Mouse (Mus musculus) lung, postnatal 0 days (tissue): Measurements from ENCODE around the gene Fbxo21. TPM values are rescaled to one million over a fixed set of nuclear protein-coding genes. Genes with fewer than 3 reads are reported as not detected.

Experiments
- ATAC-seq: fragments of 200-750 bp; cut with Nextera tagmentation; 2 replicates; pipeline ENCODE4 v1.8.0; 2017; ENCODE audit warnings: moderate library complexity
- DNase-seq: peaks from one replicate; pipeline ENCODE4 v3.0.0-alpha.2; 2016; ENCODE audit warnings: low spot score
- H3K27ac ChIP-seq: fragments of 300-500 bp; sonication (generic); 2 replicates; pipeline ENCODE4 v1.5.1; 2014; ENCODE audit warnings: antibody characterized with exemption, mild to moderate bottlenecking, low read length, mixed read lengths
- H3K27me3 ChIP-seq: fragments of 300-500 bp; sonication (generic); replicated peaks from 2 replicates; pipeline ENCODE4 v1.6.1; 2014; ENCODE audit warnings: low read length, mixed read lengths; ENCODE audit not compliant: insufficient read depth
- H3K36me3 ChIP-seq: fragments of 300-500 bp; sonication (generic); 2 replicates; pipeline ENCODE4 v1.6.1; 2014; ENCODE audit warnings: low read length, mixed read lengths; ENCODE audit not compliant: insufficient read depth
- H3K4me1 ChIP-seq: fragments of 300-500 bp; sonication (generic); 2 replicates; pipeline ENCODE4 v1.6.1; 2014; ENCODE audit warnings: antibody characterized with exemption, low read depth, low read length, mixed read lengths; ENCODE audit not compliant: insufficient read depth
- H3K4me2 ChIP-seq: fragments of 300-500 bp; sonication (generic); replicated peaks from 2 replicates; pipeline ENCODE4 v1.6.1; 2014; ENCODE audit warnings: low read depth, mild to moderate bottlenecking, low read length, moderate library complexity, mixed read lengths
- H3K4me3 ChIP-seq: fragments of 300-500 bp; sonication (generic); 2 replicates; pipeline ENCODE4 v1.5.1; 2014; ENCODE audit warnings: low read depth, low read length
- H3K9ac ChIP-seq: fragments of 300-500 bp; sonication (generic); replicated peaks from 2 replicates; pipeline ENCODE4 v1.6.1; 2014; ENCODE audit warnings: low read depth, mild to moderate bottlenecking
- H3K9me3 ChIP-seq: fragments of 300-500 bp; sonication (generic); 2 replicates; pipeline ENCODE4 v1.6.1; 2016; ENCODE audit warnings: low read length, mixed read lengths
- CTCF ChIP-seq: IDR thresholded peaks from 2 replicates; pipeline ENCODE4 v1.5.1; 2016; ENCODE audit warnings: antibody characterized with exemption, mild to moderate bottlenecking
- EP300 ChIP-seq: IDR thresholded peaks from 2 replicates; pipeline ENCODE4 v1.6.1; 2016; ENCODE audit warnings: antibody characterized with exemption, mild to moderate bottlenecking, control low read depth
- WGBS: fragments of 180-500 bp; shearing (Covaris S2); extraction: QIAGEN DNeasy Blood & Tissue Kit; methylation state at CpG from one replicate; pipeline ENCODE4 v1.1.7; 2014; 5-methylcytosine and 5-hydroxymethylcytosine counted together
- polyA plus RNA-seq: library from polyadenylated mRNA; unstranded; fragments of >200 nt; fragmentation: Nextera tagmentation; extraction: Ambion mirVana; gene quantifications from 2 replicates; pipeline ENCODE4 v1.2.1, GENCODE M21; 2015

Fbxo21 gene
- polyA plus RNA-seq, 1 experiment from 2014 or later = 18.8 TPM

- no peak for TF ChIP-seq EP300
- peak; percentile 70 for TF ChIP-seq CTCF
- DNase-seq (peak; percentile 49), ATAC-seq (no peak)
- Histone ChIP-seq H3K4me2 (no peak overlapping the region), H3K9ac (no peak overlapping the region), H3K4me3 (no peak overlapping the region), H3K36me3 (no peaks in the 10 kb centered on the region), H3K4me1 (no peaks in the 10 kb centered on the region), H3K9me3 (no peaks in the 10 kb centered on the region), H3K27ac (no peak overlapping the region), H3K27me3 (no peaks in the 10 kb centered on the region)
- WGBS = 17% methylated on average over 10 of the region's 10 CpGs
Observed at GRCm38 (mm10) chr5:117955675-117956420, 20.7 kb upstream of the Fbxo21 start.

- no peaks in the 10 kb centered on the region for H3K36me3 ChIP-seq
- ATAC-seq (no peak), DNase-seq (no peak)
- no peaks in the 10 kb centered on the region for H3K4me1 ChIP-seq
- 14% methylated on average over 9 of the region's 9 CpGs for WGBS
- H3K4me3 ChIP-seq = no peak overlapping the region
- no peak overlapping the region for H3K27ac ChIP-seq
- H3K4me2 ChIP-seq = no peak overlapping the region
- no peak overlapping the region for H3K9ac ChIP-seq
- H3K9me3 ChIP-seq = no peaks in the 10 kb centered on the region
- no peak for TF ChIP-seq CTCF
- TF ChIP-seq EP300 = no peak
- H3K27me3 ChIP-seq = no peaks in the 10 kb centered on the region
Observed at GRCm38 (mm10) chr5:117964750-117965149, 11.8 kb upstream of the Fbxo21 start.

- Histone ChIP-seq H3K4me2 (no peak overlapping the region), H3K4me1 (no peaks in the 10 kb centered on the region), H3K27me3 (no peaks in the 10 kb centered on the region), H3K36me3 (no peaks in the 10 kb centered on the region), H3K4me3 (no peak overlapping the region), H3K27ac (no peak overlapping the region), H3K9ac (no peak overlapping the region), H3K9me3 (no peaks in the 10 kb centered on the region)
- no peak for ATAC-seq
- WGBS = 63% methylated on average over 9 of the region's 9 CpGs
- no peak for DNase-seq
- no peak for TF ChIP-seq EP300
- TF ChIP-seq CTCF = no peak
Observed at GRCm38 (mm10) chr5:117966956-117967355, 9.6 kb upstream of the Fbxo21 start.

GRCm38 (mm10) chr5:117967659-117968069, 8.9 kb upstream of the Fbxo21 start:
- H3K36me3 ChIP-seq = no peaks in the 10 kb centered on the region
- no peak overlapping the region for H3K4me2 ChIP-seq
- H3K4me1 ChIP-seq = no peaks in the 10 kb centered on the region
- H3K4me3 ChIP-seq = no peak overlapping the region
- no peak overlapping the region for H3K9ac ChIP-seq
- H3K9me3 ChIP-seq = no peaks in the 10 kb centered on the region
- H3K27me3 ChIP-seq = no peaks in the 10 kb centered on the region
- 17% methylated on average over 4 of the region's 4 CpGs for WGBS
- no peak overlapping the region for H3K27ac ChIP-seq
- ATAC-seq = peak; percentile 50
- peak; percentile 49 for DNase-seq
- TF ChIP-seq EP300 (no peak), CTCF (no peak)

GRCm38 (mm10) chr5:117969681-117970427, 6.7 kb upstream of the Fbxo21 start:
- DNase-seq (no peak), ATAC-seq (no peak)
- H3K27me3 ChIP-seq = no peaks in the 10 kb centered on the region
- no peak overlapping the region for H3K9ac ChIP-seq
- H3K9me3 ChIP-seq = no peaks in the 10 kb centered on the region
- no peak overlapping the region for H3K4me2 ChIP-seq
- TF ChIP-seq CTCF = no peak
- TF ChIP-seq EP300 = no peak
- no peak overlapping the region for H3K27ac ChIP-seq
- no peak overlapping the region for H3K4me3 ChIP-seq
- 87% methylated on average over 10 of the region's 10 CpGs for WGBS
- no peaks in the 10 kb centered on the region for H3K4me1 ChIP-seq
- H3K36me3 ChIP-seq = no peaks in the 10 kb centered on the region

- WGBS = 20% methylated on average over 19 of the region's 19 CpGs
- H3K4me2 ChIP-seq = peak overlapping the region; percentile 95
- H3K9me3 ChIP-seq = no peaks in the 10 kb centered on the region
- no peak overlapping the region for H3K27ac ChIP-seq
- H3K4me1 ChIP-seq = no peaks in the 10 kb centered on the region; the same call in 1 of the 2 replicates
- H3K27me3 ChIP-seq = no peaks in the 10 kb centered on the region
- peak overlapping the region; percentile 95 for H3K4me3 ChIP-seq
- ATAC-seq (no peak), DNase-seq (no peak)
- H3K9ac ChIP-seq = peak overlapping the region; percentile 62; the same call in 1 of the 2 replicates
- TF ChIP-seq EP300 = no peak
- TF ChIP-seq CTCF = no peak
- no peaks in the 10 kb centered on the region for H3K36me3 ChIP-seq
Observed at GRCm38 (mm10) chr5:117976263-117976656, 270 bp upstream of the Fbxo21 start.
